Mouse (Mus musculus): Measurements from ENCODE around the gene Mlst8. TPM values are rescaled to one million over a fixed set of nuclear protein-coding genes. Genes with fewer than 3 reads are reported as not detected.

The Mlst8 gene
- 10 to 100 TPM in 2 of 4 experiments, 1 to 10 TPM in 2; 8.2 to 11.3 (median 9.6) TPM for total RNA-seq (2022)

- DNase-seq (ENCODE audit: low spot score in 2 of 2): peak; percentile 94 to 96
Observed at GRCm38 (mm10) chr17:24478663-24479380, at the start of gene Mlst8. Gene Mlst8 (minus strand): TSS chr17:24479078.

GRCm38 (mm10) chr17:24528560-24528918 is 49.7 kb upstream of the Mlst8 start:
- no peak for DNase-seq (ENCODE audit: low spot score in 2 of 2)

DNA sequence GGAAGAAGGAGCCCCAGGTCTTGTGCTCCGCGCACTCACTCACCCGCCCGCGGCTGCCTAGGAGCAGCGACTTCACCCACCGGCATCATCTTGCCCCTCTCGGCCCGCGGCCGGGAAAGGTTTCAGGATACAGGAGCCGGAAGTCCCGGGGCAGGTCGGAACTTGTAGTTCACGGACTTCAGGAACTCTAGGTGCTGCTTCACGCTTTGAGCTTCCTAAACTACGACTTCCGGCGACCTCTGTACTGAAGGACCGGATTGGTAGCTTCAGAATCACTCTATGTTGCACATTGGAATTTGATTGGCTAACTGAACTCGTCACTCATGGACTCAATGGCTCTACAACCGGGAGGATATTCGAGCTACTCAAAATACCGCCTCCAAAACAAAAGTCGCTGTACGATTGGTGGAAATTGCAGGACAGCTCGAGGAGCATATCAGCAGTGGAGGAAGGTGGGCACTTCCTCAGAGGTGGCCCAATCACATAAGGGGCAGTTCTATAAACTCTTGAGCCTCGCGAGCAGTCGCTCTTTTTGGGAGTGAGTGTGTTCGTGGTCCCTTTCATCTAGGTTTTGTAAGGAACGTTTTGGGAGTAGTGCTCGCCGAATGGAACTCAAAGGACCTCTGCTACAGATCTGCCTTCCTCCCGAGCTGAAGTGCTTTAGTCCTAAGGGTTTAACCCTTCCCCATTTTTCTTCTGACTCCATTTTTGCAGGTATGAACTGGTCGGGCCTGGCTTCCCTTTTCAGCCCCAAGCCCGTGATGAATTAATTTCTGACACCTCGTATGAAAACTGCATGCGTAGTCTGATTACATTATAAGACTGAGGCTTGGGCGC is 49.1 kb upstream of the Mlst8 start, which contains the start of gene Traf7:
Traf7 (minus strand) TSS at position 216 of the 837 bp plus-strand sequence.
- peak; percentile 86 to 92 for DNase-seq (ENCODE audit: low spot score in 2 of 2)

- DNase-seq (ENCODE audit: low spot score in 2 of 2): no peak
Observed at GRCm38 (mm10) chr17:24527315-24527714, 48.4 kb upstream of the Mlst8 start.

GRCm38 (mm10) chr17:24524734-24525133 is 45.9 kb upstream of the Mlst8 start:
- no peak for DNase-seq (ENCODE audit: low spot score in 2 of 2)

- DNase-seq (ENCODE audit: low spot score in 2 of 2): no peak
Observed at GRCm38 (mm10) chr17:24520450-24520849, 41.6 kb upstream of the Mlst8 start.

DNA sequence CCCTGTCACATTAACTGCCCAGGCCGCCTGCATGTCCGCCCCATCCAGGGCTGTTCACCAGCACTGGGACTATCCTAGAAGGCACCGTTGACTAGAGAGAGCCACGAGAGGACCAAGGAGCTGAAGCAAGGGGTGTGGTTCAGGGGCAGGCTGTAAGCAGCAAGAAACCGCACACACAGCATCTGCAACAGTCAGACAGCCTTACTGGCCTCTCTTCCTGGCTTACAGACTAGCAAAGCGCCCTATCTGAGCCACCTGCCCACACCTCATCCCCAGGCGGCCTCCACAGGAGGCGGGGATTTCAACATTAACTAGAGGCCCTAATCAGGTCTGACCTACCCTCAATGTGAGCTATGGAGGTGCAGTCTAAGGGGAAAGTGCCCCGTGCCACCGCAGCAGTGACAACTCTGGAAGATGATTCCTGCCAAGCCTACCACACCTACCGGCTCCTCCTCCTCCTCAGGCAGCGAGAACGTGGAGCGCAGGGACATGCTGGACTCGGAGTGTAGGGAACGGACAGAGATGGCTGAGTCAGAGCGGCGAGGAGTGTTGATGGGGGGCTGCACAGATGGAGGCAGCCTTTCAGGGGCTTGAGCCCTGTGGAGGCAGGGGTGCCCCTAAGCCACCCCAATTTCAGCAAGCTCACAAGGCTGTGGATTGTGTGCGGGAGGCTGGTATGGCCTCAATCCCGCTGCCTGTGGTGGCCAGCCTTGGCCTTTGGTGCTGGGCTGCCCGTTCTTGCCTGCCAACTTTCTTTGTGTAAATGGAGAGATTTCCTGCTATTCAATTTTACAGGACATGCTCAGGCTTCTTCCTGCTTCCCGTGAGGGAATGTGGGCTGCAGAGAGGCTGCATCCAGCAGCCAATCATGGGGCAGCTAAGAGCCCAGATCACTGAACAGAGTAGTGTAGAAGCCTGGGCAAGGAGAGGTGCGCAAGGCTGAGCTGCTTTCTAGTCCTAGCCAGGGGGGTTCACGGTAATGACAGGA is 35.7 kb upstream of the Mlst8 start:
- no peak for DNase-seq (ENCODE audit: low spot score in 2 of 2)

DNA sequence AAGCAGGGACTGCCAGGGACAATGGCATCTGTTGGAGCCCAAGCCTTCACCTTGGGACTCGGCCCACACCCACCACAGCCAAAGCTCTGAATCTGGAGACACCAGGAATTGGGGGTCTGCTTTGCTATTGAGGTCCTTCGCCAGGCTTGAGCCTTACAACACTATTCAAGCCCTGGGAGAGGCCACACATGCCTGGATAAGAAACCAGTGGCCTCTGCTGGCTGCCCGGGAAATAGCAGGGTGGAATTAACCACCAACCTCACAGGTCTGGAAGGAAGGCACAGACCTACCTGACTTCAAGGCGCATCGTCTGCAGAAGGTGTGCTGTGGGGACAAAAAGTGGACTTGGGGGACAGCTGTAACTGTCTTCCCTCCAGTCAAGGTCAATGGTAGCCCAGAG is 34.7 kb upstream of the Mlst8 start:
- no peak for DNase-seq (ENCODE audit: low spot score in 2 of 2)

DNA sequence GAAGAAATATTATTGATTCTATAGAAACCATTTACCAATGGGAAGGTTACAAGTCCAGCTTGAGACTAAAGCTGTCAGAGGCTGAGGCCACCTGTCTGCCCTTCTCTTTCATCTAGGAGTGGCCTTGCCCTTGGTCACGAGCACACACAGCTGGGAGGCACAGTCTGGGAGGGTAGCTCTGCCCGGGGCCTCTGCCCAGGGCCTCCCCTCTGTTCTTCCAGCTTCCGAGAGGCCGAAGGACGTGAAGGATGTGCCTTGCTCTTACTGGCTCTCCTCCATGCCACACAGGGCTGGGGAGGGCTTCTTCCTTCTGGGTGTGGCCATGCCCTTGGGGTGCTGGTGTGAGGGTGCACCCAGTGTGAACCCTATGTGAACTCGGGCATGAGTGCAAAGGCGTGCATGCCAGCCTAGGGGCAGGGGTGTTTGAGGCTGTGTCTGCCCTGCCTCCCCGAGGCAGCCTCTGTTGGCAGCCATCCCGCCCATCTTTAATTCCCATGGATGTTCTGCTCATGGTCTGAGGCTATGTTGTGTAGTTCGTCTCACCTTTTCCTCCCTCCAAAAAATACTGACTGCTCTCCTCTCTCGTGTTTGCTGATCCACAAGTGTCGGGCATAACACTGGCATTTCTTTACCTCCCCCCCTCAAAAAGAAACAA is 29.1 kb upstream of the Mlst8 start:
- no peak for DNase-seq (ENCODE audit: low spot score in 2 of 2)

GRCm38 (mm10) chr17:24507129-24507664 is 28.3 kb upstream of the Mlst8 start:
- DNase-seq (ENCODE audit: low spot score in 2 of 2): no peak

DNA sequence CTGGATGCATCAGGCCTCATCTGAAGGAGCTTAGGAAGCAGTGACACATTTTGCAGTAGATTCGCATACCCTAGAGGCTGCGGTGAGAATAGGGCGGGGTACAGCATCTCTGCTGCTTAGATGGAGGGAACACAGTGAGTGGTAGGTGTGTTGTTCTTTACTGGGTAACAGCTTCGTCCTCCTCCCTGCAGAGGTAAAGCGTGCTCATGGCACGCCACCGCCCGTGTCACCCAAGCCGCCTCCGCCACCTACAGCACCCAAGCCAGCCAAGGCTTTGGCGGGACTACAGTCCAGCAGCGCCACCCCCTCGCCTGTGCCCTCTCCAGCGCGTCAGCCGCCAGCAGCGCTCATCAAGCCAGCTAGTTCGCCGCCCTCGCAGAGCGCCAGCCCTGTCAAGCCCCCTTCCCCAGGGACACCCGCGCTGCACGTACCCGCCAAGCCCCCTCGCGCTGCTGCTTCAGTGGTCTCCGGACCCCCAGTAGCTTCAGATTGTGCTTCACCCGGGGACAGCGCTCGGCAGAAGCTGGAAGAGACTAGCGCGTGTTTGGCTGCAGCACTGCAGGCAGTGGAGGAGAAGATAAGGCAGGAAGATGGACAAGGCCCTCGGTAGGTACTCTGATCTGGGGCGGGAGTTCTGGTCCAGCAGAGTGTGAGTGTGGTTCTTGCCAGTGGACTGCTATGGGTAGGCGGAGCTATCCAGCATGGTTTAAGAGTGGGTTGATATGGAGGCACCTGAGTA is 27.6 kb upstream of the Mlst8 start:
- peak in 1 of 2 experiments; percentile 44 for DNase-seq (ENCODE audit: low spot score in 2 of 2)

GRCm38 (mm10) chr17:24505286-24505955 is 26.5 kb upstream of the Mlst8 start:
- DNase-seq (ENCODE audit: low spot score in 2 of 2): no peak

- DNase-seq (ENCODE audit: low spot score in 2 of 2): no peak
Observed at GRCm38 (mm10) chr17:24504085-24504484, 25.2 kb upstream of the Mlst8 start.

DNA sequence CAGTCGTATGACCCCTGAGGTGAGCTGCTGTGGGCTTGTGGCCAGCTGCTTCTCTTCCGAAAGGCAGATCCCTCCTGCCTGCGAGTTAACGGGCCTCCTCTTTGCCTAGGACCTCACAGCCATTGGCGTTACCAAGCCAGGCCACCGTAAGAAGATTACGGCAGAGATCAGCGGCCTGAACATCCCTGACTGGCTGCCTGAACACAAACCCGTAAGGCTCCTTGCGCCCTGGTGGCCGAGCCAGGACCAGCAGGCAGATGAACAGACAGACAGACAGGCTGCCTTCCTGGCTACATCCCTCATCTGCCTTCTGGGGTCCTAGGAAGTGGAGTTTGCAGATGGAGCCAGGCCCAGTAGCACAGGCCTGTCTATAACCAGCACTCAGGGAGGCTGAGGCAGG is 23.3 kb upstream of the Mlst8 start:
- DNase-seq (ENCODE audit: low spot score in 2 of 2): no peak

DNA sequence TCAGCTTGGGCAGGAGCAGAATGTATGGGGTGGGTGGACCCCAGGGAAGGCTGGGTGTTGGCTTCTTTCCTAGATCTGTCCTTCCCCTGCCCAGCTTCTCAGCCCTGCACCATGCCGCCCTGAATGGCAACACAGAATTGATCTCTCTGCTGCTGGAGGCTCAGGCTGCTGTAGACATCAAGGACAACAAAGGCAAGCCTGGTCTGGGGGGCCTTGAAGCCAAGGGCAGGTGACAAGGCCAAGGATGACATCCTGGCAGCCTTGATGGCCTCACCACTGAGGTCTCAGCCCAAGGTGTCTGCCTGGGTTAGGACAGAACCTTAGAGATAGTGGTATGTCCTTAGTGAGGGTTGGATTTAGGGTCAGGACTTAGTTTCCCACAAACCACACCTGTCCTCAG is 17.1 kb upstream of the Mlst8 start:
- no peak for DNase-seq (ENCODE audit: low spot score in 2 of 2)

- no peak for DNase-seq (ENCODE audit: low spot score in 2 of 2)
Observed at GRCm38 (mm10) chr17:24495443-24495842, 16.6 kb upstream of the Mlst8 start.

DNA sequence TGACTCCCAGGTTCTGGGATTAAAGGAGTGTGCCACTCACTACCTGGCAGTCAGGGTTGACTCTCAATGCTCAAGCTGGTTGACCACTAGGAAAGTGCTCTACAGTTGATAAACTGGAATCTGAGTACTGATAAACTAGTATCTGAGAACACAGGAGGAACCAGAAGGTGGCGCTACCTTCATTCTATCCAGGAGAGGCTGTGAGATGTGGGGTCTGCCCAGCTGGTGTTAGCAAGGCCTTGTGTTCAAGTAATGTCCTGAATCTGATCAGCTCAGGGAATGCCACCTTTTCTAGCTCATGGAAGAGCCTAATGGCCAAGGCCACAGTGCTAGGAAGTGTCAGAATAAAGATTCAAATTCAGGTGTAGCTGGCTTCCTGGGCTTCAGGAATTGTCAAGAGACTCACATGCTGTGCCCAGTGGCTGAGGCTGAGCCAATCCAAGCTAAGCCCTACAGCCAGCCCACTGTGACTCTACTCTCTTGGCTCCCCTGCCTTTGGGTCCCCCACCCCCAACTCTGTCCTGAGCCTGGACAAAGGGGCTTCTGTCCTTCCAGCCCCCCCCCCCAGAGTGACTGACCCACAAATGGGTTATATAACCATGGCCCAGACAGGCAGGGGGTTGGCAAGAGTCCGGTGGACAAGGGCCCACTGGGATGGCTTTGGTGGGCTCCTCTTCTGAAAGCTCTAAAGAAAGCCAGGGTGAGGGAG is 15.9 kb upstream of the Mlst8 start:
- no peak for DNase-seq (ENCODE audit: low spot score in 2 of 2)

- no peak for DNase-seq (ENCODE audit: low spot score in 2 of 2)
Observed at GRCm38 (mm10) chr17:24490399-24490798, 11.5 kb upstream of the Mlst8 start.

Measured in gastrocnemius, adult 8-10 months (tissue).